Mouse (Mus musculus): ENCODE data around the gene Ep300.

- TF ChIP-seq CTCF (IDR thresholded peaks at IDR 0.05; ENCODE audit: low read depth): no peak
- TF ChIP-seq EP300 (IDR thresholded peaks at IDR 0.05; ENCODE audit: low read depth): no peak
Measured at GRCm38 (mm10) chr15:81693366-81693966, 108.3 kb downstream of the Ep300 start.

Data from liver, embryonic 14.5 days (tissue).